Mouse (Mus musculus): Measurements from ENCODE around the gene Rhbdf1. TPM values are rescaled to one million over a fixed set of nuclear protein-coding genes. Genes with fewer than 3 reads are reported as not detected.

The Rhbdf1 gene
- polyA plus RNA-seq, 1 experiment, result 45.2 TPM

Other genes with a start within 250 kb of the Rhbdf1 start
- gene Nsg2, start 221.8 kb downstream of the Rhbdf1 start, polyA plus RNA-seq (2012; rRNA removed), result 4.3 and 5.1 TPM in 2 replicates
- 1.3 and 2.3 TPM in 2 replicates for gene Il9r, start 22.0 kb downstream of the Rhbdf1 start, polyA plus RNA-seq (2012; rRNA removed)
- 22.2 and 28.9 TPM in 2 replicates for gene Snrnp25, start 16.9 kb downstream of the Rhbdf1 start, polyA plus RNA-seq (2012; rRNA removed)
- gene Mpg, start 4.2 kb upstream of the Rhbdf1 start, polyA plus RNA-seq (2012; rRNA removed), result 9.3 and 10.3 TPM in 2 replicates
- gene Nprl3, start 45.4 kb upstream of the Rhbdf1 start, polyA plus RNA-seq (2012; rRNA removed), result 32.7 and 45.3 TPM in 2 replicates
- gene Hba-x, start 54.1 kb upstream of the Rhbdf1 start, polyA plus RNA-seq (2012; rRNA removed), result not detected in 2 replicates
- gene Hba-a1, start 61.2 kb upstream of the Rhbdf1 start, polyA plus RNA-seq (2012; rRNA removed), result 63.7 and 70.9 TPM in 2 replicates
- gene Hbq1b, start 64.7 kb upstream of the Rhbdf1 start, polyA plus RNA-seq (2012; rRNA removed), result not detected in 2 replicates
- gene Hba-a2, start 74.2 kb upstream of the Rhbdf1 start, polyA plus RNA-seq (2012; rRNA removed), result 127 and 153 TPM in 2 replicates
- not detected in 2 replicates for gene Hbq1a, start 77.8 kb upstream of the Rhbdf1 start, polyA plus RNA-seq (2012; rRNA removed)
- 3.4 and 3.7 TPM in 2 replicates for gene Sh3pxd2b, start 125.5 kb upstream of the Rhbdf1 start, polyA plus RNA-seq (2012; rRNA removed)
- gene Ubtd2, start 233.1 kb upstream of the Rhbdf1 start, polyA plus RNA-seq (2012; rRNA removed), result 2.8 and 3.6 TPM in 2 replicates